Mouse (Mus musculus) liver, adult 2 months (tissue): ENCODE data around the gene Fbln2.

ENCODE experiments used
- CTCF ChIP-seq: fragments of 200-500 bp; IDR thresholded peaks from 2 replicates; pipeline ENCODE4 v1.5.1; 2011; ENCODE audit warnings: low read depth, low read length, control low read depth
- POLR2A ChIP-seq: fragments of 200-500 bp; IDR thresholded peaks from 2 replicates; pipeline ENCODE4 v1.6.1; 2011; ENCODE audit warnings: low read length, control low read depth; ENCODE audit not compliant: insufficient read depth; ENCODE audit errors: extremely low read depth

DNA sequence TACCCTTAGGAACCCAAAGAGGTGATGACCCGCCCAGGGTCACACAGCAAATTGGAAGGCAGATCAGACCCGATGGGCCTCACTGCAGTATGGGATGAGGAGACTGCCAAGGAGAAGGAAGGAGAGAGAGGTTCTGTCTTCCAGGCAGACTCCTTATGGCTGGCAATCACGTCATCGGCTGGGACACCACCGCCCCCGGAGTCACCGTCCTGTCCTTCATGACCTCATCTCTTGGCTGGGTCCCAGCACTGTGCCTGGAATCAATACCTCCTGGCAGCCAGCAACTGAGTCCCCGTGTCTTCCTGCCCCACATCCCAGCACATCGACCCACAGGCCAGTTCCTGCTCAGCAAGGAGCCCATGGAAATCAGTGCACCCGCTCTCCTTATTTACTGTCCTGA is 78.7 kb downstream of the Fbln2 start:
- TF ChIP-seq POLR2A (no peak), CTCF (no peak)
